Mouse (Mus musculus) induced T-regulatory cell, adult 2 months (primary cell): Measurements from ENCODE around the gene Pik3r6.

Source experiments
- DNase-seq: peaks from one replicate; pipeline ENCODE4 v3.0.0-alpha.2; 2012; ENCODE audit warnings: low read depth

Pik3r6 gene

DNA sequence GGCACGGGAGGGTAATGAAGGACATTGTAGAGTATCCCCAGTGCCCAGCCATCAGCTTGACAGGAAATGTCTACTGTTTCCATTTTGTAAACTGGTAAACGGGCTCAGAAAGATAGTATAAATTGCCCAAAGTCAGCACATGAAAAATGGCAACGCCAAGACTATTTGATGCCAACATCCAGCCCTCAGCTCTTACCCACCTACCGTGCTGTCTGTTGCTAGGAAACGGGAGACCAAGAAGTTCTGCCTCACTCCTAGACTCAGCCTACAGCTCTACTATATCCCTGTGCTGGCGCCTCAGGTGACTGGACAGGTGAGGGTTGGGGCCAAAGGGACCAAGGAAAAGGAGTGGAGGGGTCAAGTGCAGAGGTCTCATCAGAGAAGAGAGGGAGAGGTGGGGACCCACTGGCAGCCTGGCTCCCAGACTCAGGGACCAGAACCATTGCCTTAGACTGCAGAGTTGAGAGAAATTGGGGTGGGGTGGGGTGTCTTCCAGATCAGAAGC, 31.2 kb downstream of the Pik3r6 start:
- no peak for DNase-seq

DNA sequence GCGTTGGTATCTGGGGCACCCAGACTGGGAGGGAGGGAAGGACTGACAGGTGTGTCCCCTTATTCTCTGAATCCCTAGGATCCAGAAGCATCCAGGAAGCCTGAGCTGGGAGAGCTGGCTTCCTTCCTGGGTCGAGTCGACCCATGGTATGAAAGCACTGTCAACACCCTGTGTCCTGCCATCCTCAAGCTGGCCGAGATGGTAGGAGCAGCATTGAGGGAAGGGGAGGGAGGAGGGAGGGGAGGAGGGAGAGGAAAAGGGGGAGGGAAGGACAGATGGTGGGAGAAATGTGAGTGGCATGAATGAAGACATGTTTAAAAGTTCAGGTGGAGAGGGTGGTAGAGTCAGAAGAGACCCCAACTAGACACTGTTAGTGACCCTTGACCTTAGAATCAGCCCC, 33.2 kb downstream of the Pik3r6 start:
- DNase-seq: no peak

DNA sequence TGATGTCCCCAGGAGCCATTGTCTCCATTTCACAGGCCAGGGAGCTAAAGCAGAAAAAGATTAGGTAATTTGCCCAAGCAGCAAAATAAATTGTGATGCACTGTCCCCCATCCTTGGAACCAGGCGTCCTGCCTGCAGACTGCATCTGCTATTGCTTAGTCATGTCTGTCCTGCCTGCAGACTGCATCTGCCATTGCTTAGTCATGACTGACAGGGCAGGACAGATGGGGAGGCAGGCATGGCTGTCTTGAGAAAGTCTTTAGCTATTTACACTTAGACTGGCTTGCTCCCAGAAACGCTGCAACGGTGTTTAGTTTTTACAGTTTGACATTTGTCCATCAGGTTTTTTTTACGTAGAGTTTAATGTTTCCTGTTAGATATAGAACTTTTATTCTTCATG, 33.6 kb downstream of the Pik3r6 start:
- no peak for DNase-seq

- no peak for DNase-seq
These were observed 36.8 kb downstream of the Pik3r6 start for GRCm38 (mm10) chr11:68539621-68540020.

DNA sequence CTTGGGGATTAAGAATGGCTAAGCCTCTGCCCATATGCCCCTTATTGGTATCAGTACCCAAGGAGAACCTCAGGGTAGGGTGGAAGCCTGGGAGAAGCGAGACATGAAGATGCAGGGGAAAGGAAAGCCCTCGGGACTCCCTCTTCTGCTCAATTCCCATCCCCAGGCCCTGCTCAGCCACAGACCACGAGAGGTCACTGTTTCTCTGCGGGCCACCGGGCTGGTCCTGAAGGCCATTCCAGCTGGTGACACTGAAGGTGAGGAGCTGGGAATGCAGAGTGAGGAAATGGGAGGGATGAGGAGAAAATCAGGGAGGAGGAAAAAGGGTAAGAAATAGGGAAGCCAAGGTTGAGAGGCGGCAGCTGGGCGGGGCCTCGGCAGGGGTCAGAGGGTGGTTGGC, 41.7 kb downstream of the Pik3r6 start:
- DNase-seq: no peak

DNA sequence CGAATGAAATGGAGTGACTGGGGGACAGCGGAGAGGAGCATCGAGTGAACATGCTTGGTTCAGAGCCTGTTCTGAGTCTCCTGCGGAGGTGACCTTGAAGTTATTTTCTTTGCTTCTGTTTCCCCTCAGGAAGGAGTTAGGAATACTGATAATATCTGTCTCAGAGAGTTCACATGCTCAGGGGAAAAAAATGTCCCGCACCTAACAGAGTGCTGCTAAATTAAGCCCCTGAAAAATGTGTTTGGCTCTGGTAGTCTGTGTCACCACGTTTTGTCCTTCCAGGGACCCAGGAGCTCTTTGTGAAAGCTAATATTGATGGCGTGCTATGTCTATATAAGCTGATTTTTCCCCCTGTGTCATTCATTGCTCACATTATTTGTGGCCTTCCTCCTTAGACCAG, 42.4 kb downstream of the Pik3r6 start:
- DNase-seq: no peak

DNA sequence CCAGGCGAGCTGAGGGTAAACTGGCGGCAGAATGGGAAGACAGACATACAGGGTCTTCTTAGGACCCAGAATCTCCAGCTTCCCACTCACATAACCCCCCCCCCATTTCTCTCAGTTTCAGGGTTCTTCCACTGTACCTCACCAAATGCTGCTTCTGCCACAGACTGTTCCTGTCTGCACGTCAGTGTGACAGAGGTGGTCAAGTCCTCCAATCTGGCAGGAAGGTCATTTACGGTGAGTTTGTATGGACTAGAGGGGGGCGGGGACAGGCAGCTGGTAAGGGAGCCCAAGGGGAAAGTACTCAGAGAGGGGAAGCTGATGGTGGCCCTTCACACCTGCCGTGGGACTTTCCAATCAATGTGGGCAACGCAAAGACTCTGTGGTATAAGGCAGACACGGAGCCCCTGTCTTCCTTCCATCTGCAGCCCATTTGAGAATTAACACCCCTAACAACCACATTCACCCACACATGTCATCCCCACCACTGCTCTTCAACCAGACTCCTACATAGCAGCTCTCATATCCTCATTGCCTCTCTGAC, 42.9 kb downstream of the Pik3r6 start:
- DNase-seq: peak; percentile 31

GRCm38 (mm10) chr11:68547484-68547883, 44.7 kb downstream of the Pik3r6 start:
- DNase-seq: no peak

DNA sequence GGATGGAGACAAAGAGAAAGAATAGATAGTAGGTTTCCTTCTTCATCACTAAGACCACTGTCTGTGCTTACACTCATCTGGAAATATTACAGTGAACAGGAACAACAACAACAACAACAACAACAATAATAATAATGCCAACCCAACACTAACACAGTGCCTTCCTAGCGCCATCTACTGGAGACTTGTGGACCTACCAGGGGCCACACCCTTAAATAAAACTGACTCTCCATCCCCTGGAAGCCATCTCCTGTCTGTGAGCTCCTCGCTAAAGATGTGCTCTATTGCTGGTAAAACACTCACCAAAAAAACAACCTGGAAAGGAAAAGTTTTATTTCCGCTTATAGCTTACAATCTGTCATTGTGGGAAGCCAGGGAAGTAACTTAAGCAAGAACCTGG, 46.8 kb downstream of the Pik3r6 start:
- DNase-seq: peak; percentile 70

GRCm38 (mm10) chr11:68550358-68550757, 47.5 kb downstream of the Pik3r6 start:
- DNase-seq: no peak

DNA sequence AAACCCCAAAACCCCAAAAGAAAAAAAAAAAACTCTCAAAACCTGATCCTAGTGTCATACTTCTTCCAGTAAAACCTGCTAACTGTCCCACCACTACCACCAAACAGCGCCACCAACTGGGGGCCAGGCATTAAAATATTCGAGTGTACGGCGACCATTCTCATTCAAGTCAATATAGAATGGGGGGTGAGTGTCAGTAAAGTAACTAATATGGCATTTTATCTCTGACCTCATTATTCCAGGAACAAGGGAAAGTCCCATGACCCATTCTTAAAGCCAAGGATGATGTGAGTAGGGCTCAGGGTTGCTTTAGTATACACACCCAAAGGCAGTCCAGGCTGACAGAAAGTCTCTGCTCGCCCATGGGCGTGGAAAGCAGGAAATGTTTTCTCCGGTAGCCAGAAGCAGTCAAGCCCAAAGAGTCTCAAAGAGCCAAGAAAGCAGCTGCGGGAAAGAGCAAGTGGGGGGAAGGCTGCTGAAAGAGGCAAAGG, 51.2 kb downstream of the Pik3r6 start:
- DNase-seq: peak; percentile 51

DNA sequence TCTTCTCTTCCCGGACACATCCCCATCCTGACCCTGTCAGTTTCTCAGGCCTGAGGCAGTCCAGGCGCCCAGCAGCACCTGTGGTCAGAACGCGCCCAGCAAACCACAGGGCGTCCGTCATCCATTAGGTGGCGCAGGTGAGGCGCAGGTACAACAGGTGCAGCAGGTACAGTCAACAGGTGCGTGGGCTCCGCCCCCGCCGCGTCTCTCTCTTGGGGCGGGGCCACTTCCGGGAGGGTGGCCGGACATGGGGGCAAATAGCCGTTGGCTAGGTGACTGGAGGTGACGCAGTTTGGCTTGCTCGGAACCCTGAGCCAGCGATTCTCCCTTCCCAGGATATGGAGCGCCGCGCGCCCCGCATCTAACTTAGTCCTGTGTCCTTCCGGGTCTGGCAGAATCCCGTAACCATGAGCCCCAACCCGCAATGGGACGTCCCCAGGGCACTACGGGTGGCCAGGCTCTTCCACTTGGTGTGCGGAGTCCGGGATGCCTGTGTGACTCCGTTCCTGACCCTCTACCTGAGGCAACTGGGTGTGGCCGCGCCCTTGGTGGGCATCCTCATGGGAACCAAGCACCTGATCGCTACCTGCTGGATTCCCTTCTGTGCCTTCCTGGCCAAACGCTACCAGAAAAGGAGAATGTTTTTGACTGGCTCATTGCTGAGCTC, 53.2 kb downstream of the Pik3r6 start, which contains the start of gene Mfsd6l:
Gene Mfsd6l, plus strand, starts transcription at position 269 of the 667 bp plus-strand sequence.
- no peak for DNase-seq

DNA sequence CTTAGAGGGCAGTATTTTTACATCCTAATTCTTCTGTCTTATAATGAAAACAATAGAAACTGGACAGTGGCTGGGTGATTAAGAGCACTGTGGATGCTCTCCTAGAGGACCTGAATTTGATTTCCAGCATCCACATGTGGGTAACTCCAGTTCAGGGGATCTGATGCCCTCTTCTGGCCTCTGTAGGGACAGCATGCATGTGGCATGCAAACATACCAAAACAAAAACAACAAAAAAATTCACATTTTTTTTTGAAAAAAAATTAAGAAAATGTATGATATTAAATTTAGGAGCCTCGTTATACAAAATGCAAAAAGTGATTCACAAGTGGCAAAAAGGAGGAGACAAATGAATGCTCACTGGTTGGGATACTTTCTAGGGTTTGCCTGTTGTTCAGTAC, 56.7 kb downstream of the Pik3r6 start:
- peak; percentile 37 for DNase-seq

GRCm38 (mm10) chr11:68561957-68562950, 59.4 kb downstream of the Pik3r6 start:
- no peak for DNase-seq

GRCm38 (mm10) chr11:68564356-68565031, 61.7 kb downstream of the Pik3r6 start:
- no peak for DNase-seq

GRCm38 (mm10) chr11:68565032-68565429, 62.2 kb downstream of the Pik3r6 start:
- DNase-seq: no peak

DNA sequence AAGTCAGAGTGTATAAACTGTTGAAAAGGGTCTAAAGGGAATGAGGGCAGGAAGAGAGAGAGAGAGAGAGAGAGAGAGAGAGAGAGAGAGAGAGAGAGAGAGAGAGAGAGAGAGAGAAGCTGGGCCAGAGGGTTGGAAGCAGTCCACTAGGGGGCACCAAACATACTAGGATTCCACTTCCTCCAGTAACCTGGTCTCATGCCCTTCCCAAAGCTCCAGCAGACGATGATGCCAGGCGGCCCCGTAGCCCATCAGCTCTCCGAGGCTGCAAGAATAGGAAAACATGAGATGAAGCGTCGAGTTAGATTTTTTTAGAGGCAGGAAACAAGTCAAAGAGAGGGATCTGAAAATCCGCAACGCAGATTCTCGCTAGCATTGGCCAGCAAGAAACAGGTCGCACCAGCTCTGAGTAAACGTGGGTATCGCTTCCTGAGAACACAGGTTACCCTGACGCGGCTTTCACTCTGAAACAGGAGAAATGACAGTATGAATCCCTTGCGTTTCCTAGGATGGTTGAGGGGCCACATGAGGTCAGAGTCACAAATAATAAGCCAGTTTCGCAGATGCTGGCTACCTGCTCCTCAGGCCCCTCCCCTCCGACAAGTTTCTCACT, 63.7 kb downstream of the Pik3r6 start:
- peak; percentile 66 for DNase-seq

DNA sequence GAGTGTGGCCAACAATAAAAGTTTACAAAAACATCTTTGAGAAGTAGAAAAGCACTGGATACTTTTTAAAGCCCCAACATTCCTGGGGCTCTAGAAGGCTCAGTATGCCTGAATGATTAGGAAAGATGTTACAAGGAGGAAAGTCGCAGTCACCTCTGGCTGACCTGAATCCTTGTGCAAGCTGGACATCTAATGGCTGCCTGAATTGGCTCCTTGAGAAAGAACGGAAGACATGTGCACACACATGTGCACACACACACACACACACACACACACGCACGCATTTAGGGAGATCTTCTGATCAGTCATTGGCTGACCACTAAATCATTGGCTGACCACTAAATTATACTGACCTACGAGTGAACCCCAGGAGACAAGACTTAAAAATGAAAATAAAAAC, 68.0 kb downstream of the Pik3r6 start:
- DNase-seq: no peak

GRCm38 (mm10) chr11:68577076-68577475, 74.3 kb downstream of the Pik3r6 start:
- DNase-seq: no peak

DNA sequence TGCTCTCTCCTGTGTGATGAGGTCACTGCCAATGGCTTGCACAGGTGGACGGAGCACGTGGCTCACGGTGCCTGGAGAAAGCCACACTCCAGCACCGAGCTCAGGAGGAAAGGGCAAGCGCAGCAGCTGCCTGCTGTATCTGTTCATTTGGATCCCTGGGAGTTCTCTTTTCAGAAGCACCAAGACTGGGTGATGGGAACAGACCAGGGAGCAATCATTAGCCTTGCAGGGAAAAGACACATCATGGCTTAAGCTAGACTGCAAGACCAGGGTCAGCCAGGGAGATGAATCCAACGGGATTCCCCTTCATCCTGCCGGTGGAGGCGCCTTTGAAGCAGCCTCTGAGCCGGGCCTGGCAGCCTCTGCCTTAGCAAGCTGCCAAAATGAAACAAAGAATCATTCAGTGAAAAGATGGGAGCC, 76.7 kb downstream of the Pik3r6 start:
- DNase-seq: no peak

DNA sequence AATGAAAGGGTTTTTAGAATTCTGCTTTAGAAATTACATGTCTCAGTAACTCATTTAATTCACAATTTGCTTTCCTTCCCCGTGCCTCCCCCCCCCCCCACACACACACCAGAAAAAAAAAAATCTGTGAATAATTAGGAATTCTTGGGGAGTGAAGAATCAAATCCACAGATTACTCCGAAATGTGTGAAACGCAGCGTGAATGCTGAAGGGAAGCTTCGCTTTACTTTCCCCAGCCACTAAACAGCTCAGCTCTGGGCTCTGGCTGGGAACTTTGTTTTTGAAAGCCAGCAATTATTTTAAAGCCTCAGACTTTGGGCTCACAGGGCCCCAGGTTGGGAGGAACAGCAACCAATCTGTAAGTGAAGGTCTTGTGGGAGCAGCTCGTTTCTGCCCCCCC, 77.7 kb downstream of the Pik3r6 start:
- DNase-seq: no peak
